Mouse (Mus musculus): Measurements from ENCODE around the gene Epn2.
"Not testable (repeated sequence)": the region's sequence is repeated elsewhere in the genome, so short reads cannot be mapped to it uniquely, and the experiment has no call there.

Gene Epn2

DNA sequence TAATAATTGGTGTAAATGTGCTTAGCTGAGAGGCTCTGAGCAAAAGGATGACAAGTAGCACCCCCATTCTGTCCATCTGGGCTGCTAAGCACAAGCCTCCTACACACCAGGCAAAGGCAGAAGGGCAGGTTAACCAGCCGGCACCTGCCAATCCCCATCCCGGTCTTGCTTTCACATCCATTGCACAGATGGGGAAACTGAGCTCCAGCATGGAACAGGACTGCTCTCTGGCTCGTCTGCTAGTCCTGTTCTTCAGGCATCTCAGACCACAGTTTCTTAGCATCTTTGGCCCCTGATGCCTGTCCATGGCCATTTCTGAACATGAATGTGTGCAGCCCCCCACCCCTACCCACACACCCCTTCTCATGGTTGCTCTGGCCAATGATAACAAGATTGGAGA lies 12.6 kb upstream of the Epn2 start:
- no peak for DNase-seq (ENCODE audit: inconsistent ontology term)

DNA sequence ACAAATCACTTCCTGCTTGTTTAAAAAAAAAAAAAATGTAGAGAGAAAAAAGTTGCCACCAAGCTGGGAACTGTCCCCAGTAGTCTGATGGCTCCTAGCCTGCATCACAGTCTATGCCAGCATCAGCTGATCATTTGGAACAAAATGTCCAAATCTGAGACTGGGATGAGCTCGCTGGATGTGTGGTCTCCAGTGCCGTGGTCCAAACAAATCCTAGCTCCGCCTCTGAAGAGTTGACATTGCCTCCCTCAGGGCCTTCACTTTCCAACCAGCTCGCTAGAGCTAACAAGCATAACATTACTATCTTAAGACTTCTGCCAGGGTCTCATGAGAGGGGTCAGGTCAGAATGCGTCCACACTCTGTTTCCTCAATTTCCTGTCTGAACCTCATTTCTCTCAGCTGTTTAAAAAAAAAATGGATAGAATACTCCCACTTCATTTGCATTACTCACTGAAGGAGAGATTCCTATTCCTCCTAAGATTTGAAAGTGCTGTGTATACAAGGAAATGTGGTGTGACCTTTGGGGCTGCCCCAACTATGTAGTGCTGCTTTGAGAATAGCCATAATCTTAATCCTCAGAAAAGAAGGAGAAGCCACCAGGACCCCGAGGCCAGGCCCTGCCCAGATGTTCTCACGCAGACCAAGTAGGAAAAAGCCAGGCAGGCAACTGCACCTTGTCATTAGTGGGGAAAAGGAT lies 11.2 kb upstream of the Epn2 start:
- no peak for DNase-seq (ENCODE audit: inconsistent ontology term)

DNA sequence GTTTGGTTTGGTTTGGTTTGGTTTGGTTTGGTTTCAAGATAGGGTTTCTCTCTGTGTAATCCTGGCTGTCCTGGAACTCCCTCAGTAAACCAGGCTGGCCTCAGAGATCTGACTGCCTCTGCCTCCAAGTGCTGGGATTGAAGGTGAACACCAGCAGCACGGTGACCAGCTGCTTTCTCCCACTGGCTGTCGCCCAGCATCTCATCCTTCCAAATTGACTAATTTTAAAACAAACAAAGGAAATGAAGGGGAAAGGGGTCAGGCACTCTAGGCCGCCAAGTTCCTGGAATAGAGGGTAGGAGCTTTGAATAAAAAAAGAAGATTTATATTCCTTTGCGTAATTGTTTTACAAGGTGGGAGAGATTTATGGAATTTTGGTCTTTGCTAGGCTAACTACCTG lies 5.9 kb upstream of the Epn2 start:
- no peak for DNase-seq (ENCODE audit: inconsistent ontology term)

DNA sequence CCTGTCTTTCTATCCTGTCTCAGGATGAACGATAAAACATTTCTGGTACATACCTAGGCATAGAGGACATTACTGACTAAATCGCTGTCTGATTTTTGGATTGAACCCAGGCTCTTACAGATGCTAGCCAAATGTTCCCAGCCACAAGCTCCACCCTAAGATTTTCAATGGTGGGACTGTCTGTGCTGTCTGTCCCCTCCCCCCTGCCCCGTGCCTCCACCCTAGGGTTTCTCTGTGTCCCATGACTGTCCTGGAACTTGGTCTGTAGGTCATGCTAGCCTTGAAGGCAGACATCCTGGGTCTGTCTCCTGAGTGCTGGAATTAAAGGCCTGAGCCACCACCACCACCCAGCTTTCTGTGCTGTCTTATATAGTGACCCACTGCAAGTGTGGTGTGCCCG lies 5.3 kb upstream of the Epn2 start:
- no peak for DNase-seq (ENCODE audit: inconsistent ontology term)

DNA sequence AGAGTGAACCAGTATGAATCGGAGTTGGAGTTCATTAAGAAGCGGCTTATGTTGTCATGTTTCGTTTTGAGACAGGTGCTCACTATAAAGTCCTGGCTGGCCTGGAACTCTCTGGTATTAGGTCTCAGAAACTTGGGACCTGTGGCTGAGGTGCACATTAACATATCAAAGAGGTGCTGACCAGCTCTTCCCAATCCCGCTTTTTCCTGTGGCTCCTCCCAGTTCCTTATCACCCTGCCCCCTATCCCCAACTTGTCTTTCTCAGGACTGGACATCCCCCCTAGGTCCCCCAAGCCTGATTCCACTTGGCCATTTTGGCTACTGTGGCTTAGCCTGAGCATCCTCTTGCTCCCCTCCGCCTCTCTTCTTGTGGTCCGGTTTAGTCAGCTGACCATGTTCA lies 4.6 kb upstream of the Epn2 start:
- no peak for DNase-seq (ENCODE audit: inconsistent ontology term)

- not testable (repeated sequence) for DNase-seq (ENCODE audit: inconsistent ontology term)
Measured at GRCm38 (mm10) chr11:61582808-61583207, 3.3 kb upstream of the Epn2 start.

GRCm38 (mm10) chr11:61579878-61580381 lies 443 bp upstream of the Epn2 start:
- DNase-seq (ENCODE audit: inconsistent ontology term) = no peak

DNA sequence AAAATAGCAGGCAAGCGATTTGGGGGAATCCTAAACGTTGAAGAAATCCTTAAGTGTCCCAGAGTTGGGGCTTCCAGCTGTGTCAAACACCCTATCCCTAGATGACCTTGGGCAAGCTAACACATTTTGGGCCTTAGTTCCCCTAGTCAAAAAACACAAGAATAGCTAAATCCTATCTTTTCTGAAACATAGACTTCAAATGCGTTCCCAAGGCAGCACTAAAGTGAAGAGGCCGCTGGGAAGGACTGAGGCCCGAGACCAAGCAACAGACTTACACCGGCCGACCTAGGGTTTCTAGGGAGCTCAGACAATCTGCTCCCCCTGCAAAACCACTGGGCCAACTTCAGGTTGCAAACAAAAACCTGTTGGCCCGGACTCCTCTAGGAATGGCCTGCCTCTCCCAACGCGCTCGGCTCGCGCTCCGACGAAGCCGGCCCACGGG lies 925 bp downstream of the Epn2 start:
- no peak for DNase-seq (ENCODE audit: inconsistent ontology term)

DNA sequence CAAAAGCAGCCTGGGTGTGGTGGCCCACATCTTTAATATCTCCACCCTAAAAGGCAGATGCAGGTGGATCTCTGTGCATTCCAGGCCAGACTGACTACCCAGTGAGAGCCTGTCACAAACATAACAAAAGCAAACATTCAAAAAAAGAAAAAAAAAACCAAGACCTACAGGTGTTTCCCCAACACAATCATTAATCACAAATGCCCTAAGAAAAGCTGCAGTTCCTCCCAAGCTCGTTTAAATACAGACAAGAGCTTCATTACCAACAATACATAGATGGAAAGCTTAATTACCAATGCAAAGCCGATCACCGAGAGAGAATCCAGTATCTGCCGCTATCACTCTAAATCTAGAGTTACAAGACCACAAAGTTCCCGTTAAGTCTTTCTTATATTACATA lies 1.5 kb downstream of the Epn2 start:
- DNase-seq (ENCODE audit: inconsistent ontology term) = no peak

GRCm38 (mm10) chr11:61577349-61577748 lies 2.1 kb downstream of the Epn2 start:
- DNase-seq (ENCODE audit: inconsistent ontology term) = no peak

DNA sequence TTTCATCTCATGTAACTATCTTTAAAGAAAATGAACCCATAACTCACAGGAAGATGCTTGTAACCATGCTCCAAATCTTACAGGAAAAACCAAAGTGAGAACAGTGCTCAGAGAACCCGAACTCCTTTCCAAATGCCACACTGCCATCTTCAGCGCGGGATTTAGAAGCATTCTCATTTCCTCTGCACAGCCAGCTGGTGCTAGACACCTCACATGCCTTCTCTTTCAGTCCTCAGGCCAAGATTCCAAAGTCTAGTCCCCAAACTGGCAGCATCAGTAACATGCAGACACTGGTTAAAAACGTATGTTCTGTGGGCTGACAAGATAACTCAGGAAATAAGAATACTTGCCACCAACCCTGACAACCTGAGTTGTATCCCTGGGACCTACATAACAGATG lies 6.2 kb downstream of the Epn2 start:
- no peak for DNase-seq (ENCODE audit: inconsistent ontology term)

DNA sequence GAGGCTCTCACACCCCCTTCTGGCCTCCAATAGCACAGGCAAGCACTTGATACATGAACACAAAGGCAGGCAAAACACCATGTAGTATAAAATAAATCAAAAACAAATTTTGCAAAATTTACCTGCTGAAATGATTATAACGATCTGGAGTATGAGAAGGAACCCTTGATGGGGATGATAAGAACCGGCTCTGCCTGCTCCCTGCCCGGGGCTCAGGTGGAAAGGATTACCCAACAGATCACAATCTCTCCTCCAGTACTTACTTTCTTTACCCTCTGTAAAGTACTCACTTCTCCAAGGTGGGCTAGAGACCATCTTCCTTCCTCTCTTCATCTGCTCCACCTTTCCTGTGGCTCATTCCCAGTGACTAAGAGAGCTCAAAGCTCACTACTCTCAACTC lies 8.3 kb downstream of the Epn2 start:
- DNase-seq (ENCODE audit: inconsistent ontology term) = no peak

- no peak for DNase-seq (ENCODE audit: inconsistent ontology term)
Measured at GRCm38 (mm10) chr11:61569671-61570070, 9.8 kb downstream of the Epn2 start.

- DNase-seq (ENCODE audit: inconsistent ontology term) = peak; percentile 89
Measured at GRCm38 (mm10) chr11:61564566-61564965, 14.9 kb downstream of the Epn2 start.

DNA sequence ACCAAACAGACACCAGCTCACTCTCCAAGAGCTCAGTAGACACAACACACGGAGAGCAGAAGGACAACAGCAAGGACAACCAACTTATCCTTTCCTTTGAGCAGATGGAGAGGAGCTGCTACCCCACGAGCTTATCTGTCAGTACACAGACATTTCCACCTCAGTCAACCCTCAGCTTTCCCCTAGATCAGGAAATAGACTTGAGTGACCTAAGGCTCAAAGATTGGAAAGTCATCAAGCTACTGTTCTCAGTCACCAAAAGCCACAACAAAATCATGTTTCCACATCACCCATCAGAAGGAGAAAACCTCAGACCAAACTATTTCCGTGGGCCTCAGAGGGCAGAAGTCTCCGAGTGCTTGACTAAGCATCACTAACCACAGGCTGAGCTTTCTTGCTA lies 15.5 kb downstream of the Epn2 start:
- DNase-seq (ENCODE audit: inconsistent ontology term) = peak; percentile 36

- DNase-seq (ENCODE audit: inconsistent ontology term) = peak; percentile 56
Measured at GRCm38 (mm10) chr11:61562421-61562820, 17.1 kb downstream of the Epn2 start.

DNA sequence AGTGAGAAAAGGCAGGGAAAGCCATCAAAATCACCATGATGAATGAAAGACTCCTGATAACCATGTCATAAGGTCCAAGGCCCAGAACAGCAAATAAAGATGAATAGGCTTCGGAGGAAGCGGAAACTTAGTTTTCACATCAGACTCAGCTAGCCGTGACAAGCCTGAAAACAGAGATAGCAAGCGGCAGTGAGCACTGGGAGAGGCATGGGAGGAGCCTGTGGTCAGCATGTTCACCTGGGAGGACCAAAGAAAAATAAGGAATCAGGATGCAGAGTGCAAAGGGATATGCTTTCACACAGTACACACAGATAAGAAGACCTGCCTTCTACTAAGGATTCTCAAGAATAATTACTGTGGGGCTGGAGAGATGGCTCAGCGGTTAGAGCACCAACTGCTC lies 19.9 kb downstream of the Epn2 start:
- DNase-seq (ENCODE audit: inconsistent ontology term) = no peak

DNA sequence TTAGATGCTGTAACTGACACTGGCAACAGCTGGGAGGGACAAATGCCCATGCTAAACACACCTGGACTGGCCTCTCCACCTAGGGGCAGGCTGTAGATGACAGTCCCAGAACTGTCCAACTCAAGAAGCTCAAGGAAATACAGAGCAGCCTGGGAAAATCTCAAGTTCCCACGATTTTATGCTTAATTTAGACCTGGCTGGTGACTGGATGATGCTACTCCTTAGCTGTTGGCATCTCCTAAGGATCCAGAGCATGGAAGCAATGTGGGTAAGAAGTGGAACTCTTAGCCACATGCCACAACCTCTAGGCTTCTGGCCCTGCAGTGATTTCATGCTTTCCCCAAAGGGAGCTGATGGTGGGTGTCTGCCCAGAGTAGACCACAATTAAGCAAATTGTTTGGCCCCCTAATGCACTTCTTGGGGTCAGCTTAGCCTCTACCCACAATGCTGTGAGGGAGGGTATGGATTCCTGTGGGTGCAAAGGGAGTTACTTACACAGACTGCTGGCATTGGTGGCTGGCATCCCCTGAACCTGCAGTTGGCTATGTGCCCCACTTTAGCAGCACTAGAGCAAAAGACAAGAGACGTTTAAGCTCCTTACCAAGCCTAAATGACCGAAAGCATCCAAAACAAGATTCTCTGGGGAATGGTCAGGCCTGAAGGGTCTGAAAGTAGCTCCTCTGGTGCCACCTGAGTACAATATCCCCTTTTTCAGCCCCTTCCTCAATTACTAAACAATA lies 26.3 kb downstream of the Epn2 start:
- DNase-seq (ENCODE audit: inconsistent ontology term) = peak; percentile 36

DNA sequence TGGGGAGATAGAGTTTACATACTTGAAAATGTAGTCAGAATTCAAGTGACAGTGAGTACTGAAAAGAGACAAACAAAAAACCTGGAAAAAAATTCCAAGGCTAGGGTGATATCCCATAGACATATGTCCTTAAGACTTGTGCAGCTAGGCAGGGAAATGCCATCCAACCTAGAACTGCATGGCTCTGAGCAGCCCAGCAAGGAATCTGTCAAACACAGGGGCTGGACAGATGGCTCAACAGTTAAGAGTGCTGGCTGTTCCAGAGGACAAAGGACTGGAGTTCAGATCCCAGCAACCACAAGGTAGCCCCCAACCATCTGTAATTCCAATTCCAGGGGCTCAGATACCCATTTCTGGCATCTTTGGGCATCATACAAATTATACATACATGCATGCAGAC lies 28.9 kb downstream of the Epn2 start:
- DNase-seq (ENCODE audit: inconsistent ontology term) = no peak

GRCm38 (mm10) chr11:61547710-61548109 lies 31.8 kb downstream of the Epn2 start:
- DNase-seq (ENCODE audit: inconsistent ontology term) = no peak

- DNase-seq (ENCODE audit: inconsistent ontology term) = no peak
Measured at GRCm38 (mm10) chr11:61546452-61546851, 33.0 kb downstream of the Epn2 start.

DNA sequence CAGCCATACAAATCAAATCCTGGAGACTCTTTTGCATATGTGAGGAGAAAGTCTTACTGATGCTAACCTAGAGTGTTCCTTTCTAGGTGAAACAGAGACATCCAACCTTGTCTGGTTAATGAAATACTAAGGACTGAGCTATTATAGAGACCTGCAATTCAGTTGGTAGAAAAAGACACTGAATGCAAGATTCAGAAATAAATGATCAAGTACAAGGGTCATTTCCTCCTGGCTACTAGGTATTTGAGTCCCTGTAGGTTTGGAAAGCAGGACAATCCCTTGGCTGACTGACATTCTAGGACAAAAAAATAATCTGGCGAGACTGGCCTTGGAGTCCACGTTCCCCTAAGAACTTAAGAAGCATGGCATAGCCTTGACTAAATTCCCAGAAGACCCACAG lies 33.9 kb downstream of the Epn2 start:
- DNase-seq (ENCODE audit: inconsistent ontology term) = no peak

DNA sequence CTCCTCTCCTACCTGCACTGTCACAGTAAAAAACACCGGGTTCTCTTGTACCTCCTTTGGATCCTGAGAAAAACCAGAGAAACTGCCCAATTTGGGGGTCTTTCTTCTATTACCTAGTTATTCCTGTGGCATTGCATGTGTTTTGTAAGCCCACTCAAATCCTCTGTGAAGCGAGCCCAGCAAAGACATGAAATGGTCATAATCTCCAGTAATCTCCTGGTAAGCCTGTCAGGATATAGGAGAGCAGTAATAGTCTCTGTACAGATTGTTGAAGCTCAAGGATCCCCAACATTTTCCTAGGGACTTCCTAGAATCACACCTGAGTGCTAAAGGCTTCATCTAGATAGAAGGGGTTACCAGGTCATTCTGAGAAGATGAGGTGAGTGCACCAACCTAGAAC lies 38.4 kb downstream of the Epn2 start:
- no peak for DNase-seq (ENCODE audit: inconsistent ontology term)

Measured in Muller cell, postnatal 12 days (primary cell).